Mouse (Mus musculus) cortical plate, adult 2 months (tissue): ENCODE measurements at regions not wholly inside any gene's neighbourhood (a gene's known extent, or its start where the extent isn't known, plus 50 kb on each side); places are given as distances from the start of the nearest gene placed in this dataset.

Experiments used
- CTCF ChIP-seq: fragments of 200-500 bp; IDR thresholded peaks from 2 replicates; pipeline ENCODE4 v1.5.1; 2011; ENCODE audit warnings: mild to moderate bottlenecking, control low read depth, low read length; ENCODE audit not compliant: insufficient read depth; ENCODE audit errors: extremely low read depth
- POLR2A ChIP-seq: fragments of 200-500 bp; IDR thresholded peaks from 2 replicates; pipeline ENCODE4 v1.6.1; 2011; ENCODE audit warnings: mild to moderate bottlenecking, low read length, control low read depth; ENCODE audit not compliant: insufficient read depth; ENCODE audit errors: extremely low read depth

- no peak for TF ChIP-seq POLR2A
- no peak for TF ChIP-seq CTCF
These were observed 241.3 kb upstream of the Stt3b start for GRCm38 (mm10) chr9:115551501-115551900.
